Mouse (Mus musculus) limb, embryonic 13.5 days (tissue): ENCODE data around the gene Kmt5a. TPM values are rescaled to one million over a fixed set of nuclear protein-coding genes. Genes with fewer than 3 reads are reported as not detected.

ENCODE experiments used
- ATAC-seq: fragments of 200-750 bp; cut with Nextera tagmentation; 2 replicates; pipeline ENCODE4 v1.8.0; 2017; ENCODE audit warnings: low read depth, moderate number of reproducible peaks, moderate TSS enrichment; ENCODE audit not compliant: low FRiP score
- H3K27ac ChIP-seq: fragments of 300-500 bp; sonication (generic); 2 replicates; pipeline ENCODE4 v1.5.1; 2015; ENCODE audit warnings: inconsistent platforms, mild to moderate bottlenecking, moderate library complexity
- H3K27me3 ChIP-seq: fragments of 300-500 bp; sonication (generic); 2 replicates; pipeline ENCODE4 v1.6.1; 2015; ENCODE audit warnings: mild to moderate bottlenecking, inconsistent platforms
- H3K36me3 ChIP-seq: fragments of 300-500 bp; sonication (generic); 2 replicates; pipeline ENCODE4 v1.6.1; 2015; ENCODE audit warnings: inconsistent platforms, mild to moderate bottlenecking, moderate library complexity
- H3K4me1 ChIP-seq: fragments of 300-500 bp; sonication (generic); 2 replicates; pipeline ENCODE4 v1.6.1; 2015; ENCODE audit warnings: inconsistent platforms
- H3K4me2 ChIP-seq: fragments of 300-500 bp; sonication (generic); replicated peaks from 2 replicates; pipeline ENCODE4 v1.6.1; 2015; ENCODE audit warnings: inconsistent platforms, mild to moderate bottlenecking, moderate library complexity
- H3K4me3 ChIP-seq: fragments of 300-500 bp; sonication (generic); 2 replicates; pipeline ENCODE4 v1.5.1; 2015; ENCODE audit warnings: moderate library complexity, mild to moderate bottlenecking, inconsistent platforms
- H3K9ac ChIP-seq: fragments of 300-500 bp; sonication (generic); 2 replicates; pipeline ENCODE4 v1.6.1; 2015; ENCODE audit warnings: mild to moderate bottlenecking, inconsistent platforms
- H3K9me3 ChIP-seq: fragments of 300-500 bp; sonication (generic); 2 replicates; pipeline ENCODE4 v1.6.1; 2016; ENCODE audit warnings: inconsistent platforms
- WGBS: fragments of 180-500 bp; shearing (Covaris S2); methylation state at CpG from one replicate; pipeline ENCODE4 v1.1.7; 2015; 5-methylcytosine and 5-hydroxymethylcytosine counted together
- microRNA-seq: library from miRNA; unstranded; fragments of <30 nt; microRNA quantifications from one replicate; pipeline ENCODE4, GENCODE M21; 2016
- polyA plus RNA-seq: library from polyadenylated mRNA; unstranded; fragments of >200 nt; fragmentation: Nextera tagmentation; extraction: Ambion mirVana; gene quantifications from 2 replicates; pipeline ENCODE4 v1.2.1, GENCODE M21; 2015

Gene Kmt5a
- polyA plus RNA-seq, 1 experiment from 2014 or later, result 36.0 TPM

DNA sequence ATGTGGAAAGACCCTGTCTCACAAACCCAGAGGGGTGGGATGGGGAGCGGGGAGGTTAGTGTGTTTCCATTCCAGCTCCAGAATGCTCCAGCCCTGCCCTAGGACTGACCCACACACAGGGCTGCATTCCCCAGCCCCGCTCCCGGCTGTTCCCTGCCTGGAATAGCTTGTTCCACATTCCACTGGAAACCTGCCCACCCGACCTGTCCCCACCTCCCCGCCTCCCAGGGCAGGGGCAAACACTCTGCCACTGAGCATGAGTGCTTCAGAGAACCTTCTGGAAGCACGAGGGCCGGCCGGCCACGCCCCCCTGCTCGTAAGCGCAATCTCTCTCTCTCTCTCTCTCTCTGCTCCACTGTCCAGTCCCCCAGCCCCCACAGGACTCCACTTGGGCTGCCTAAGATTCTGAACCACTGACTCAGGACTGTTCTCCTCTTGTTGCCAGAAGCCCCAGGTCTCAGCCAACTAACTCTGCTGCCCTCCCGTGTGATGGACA lies 70.1 kb downstream of the Kmt5a start:
- no peaks in the 10 kb centered on the region for H3K27me3 ChIP-seq
- H3K27ac ChIP-seq, result no peak overlapping the region
- H3K4me3 ChIP-seq, result no peak overlapping the region
- peaks cover 84% of the 10 kb centered on the region for H3K36me3 ChIP-seq
- H3K4me2 ChIP-seq, result no peak overlapping the region
- H3K4me1 ChIP-seq, result no peaks in the 10 kb centered on the region; the same call in 1 of the 2 replicates
- peak; percentile 71 for ATAC-seq
- 73% methylated on average over 12 of the region's 12 CpGs for WGBS
- H3K9me3 ChIP-seq, result peaks cover 5% of the 10 kb centered on the region; the same call in 1 of the 2 replicates
- no peak overlapping the region for H3K9ac ChIP-seq

DNA sequence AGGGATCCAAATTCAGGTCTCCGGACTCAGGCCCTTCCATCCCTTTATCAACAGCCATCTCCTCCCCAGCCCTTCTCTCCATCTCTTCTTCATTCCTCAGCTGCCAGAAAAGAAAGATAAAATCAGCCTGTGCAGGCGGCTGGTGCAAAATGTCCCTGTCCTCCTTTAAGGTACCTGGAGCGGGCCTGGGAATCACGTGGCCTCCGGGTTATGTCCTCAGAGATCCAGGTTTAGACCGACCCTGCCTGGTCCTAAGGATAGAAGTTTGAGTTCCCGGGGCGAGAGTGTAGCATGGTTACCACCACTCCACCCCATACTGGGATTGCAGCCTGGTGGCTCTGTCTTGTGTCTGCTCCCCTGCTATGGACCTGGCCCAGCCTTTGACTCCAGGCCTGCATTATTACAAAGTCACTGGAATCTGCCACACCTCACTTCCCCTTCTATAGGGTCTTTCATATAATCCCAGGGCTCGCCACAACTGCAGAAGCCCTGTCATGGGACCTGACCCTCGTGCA lies 70.9 kb downstream of the Kmt5a start:
- WGBS, result 84% methylated on average over 10 of the region's 10 CpGs
- ATAC-seq, result no peak
- H3K4me2 ChIP-seq, result no peak overlapping the region
- H3K9ac ChIP-seq, result no peak overlapping the region
- no peak overlapping the region for H3K27ac ChIP-seq
- no peaks in the 10 kb centered on the region for H3K27me3 ChIP-seq
- H3K36me3 ChIP-seq, result peaks cover 84% of the 10 kb centered on the region
- no peaks in the 10 kb centered on the region; the same call in 1 of the 2 replicates for H3K4me1 ChIP-seq
- H3K4me3 ChIP-seq, result no peak overlapping the region
- H3K9me3 ChIP-seq, result peaks cover 5% of the 10 kb centered on the region; the same call in 1 of the 2 replicates

Small RNAs within 50 kb of the gene (microRNA-seq; reads per million reads assigned to microRNA genes)
- gene Gm27486, result 0.52 reads per million

Other genes with a start within 250 kb of the Kmt5a start
- gene Pitpnm2, start 190.2 kb upstream of the Kmt5a start, polyA plus RNA-seq, result 3.5 and 4.2 TPM in 2 replicates
- gene Mphosph9, start 112.0 kb upstream of the Kmt5a start, polyA plus RNA-seq, result 12.1 and 13.2 TPM in 2 replicates
- 16.2 and 16.3 TPM in 2 replicates for gene 2810006K23Rik, start 111.8 kb upstream of the Kmt5a start, polyA plus RNA-seq
- 43.7 and 49.6 TPM in 2 replicates for gene Cdk2ap1, start 76.8 kb upstream of the Kmt5a start, polyA plus RNA-seq
- gene Sbno1, start 13.9 kb upstream of the Kmt5a start, polyA plus RNA-seq, result 102 and 104 TPM in 2 replicates
- gene Rilpl2, start 38.4 kb downstream of the Kmt5a start, polyA plus RNA-seq, result 34.6 and 37.2 TPM in 2 replicates
- gene Snrnp35, start 43.2 kb downstream of the Kmt5a start, polyA plus RNA-seq, result 24.3 and 28.2 TPM in 2 replicates
- gene Rilpl1, start 91.5 kb downstream of the Kmt5a start, polyA plus RNA-seq, result 26.0 and 27.8 TPM in 2 replicates
- 590 and 600 TPM in 2 replicates for gene Tmed2, start 100.8 kb downstream of the Kmt5a start, polyA plus RNA-seq
- gene Ddx55, start 112.9 kb downstream of the Kmt5a start, polyA plus RNA-seq, result 17.5 and 17.8 TPM in 2 replicates
- gene Eif2b1, start 139.2 kb downstream of the Kmt5a start, polyA plus RNA-seq, result 67.9 and 76.0 TPM in 2 replicates
- 74.4 and 78.5 TPM in 2 replicates for gene Gtf2h3, start 139.2 kb downstream of the Kmt5a start, polyA plus RNA-seq
- 54.1 and 54.7 TPM in 2 replicates for gene Atp6v0a2, start 188.6 kb downstream of the Kmt5a start, polyA plus RNA-seq